Mouse (Mus musculus) liver, embryonic 14.5 days (tissue): ENCODE data around the gene Gm10229.
"Not testable (repeated sequence)": the region's sequence is repeated elsewhere in the genome, so short reads cannot be mapped to it uniquely, and the experiment has no call there.

Experiments used
- CTCF ChIP-seq: IDR thresholded peaks from 2 replicates; pipeline ENCODE4 v1.5.1; 2016; ENCODE audit warnings: antibody characterized with exemption, low read depth, control low read depth
- EP300 ChIP-seq: IDR thresholded peaks from 2 replicates; pipeline ENCODE4 v1.6.1; 2016; ENCODE audit warnings: antibody characterized with exemption, low read depth

GRCm38 (mm10) chr16:89014984-89015383 lies at the start of gene Gm10229:
- not testable (repeated sequence) for TF ChIP-seq CTCF, EP300
